Mouse (Mus musculus) lung, adult 18-20 months (tissue): ENCODE results near the gene Gm3055.
"Not testable (repeated sequence)": the region's sequence is repeated elsewhere in the genome, so short reads cannot be mapped to it uniquely, and the experiment has no call there.

ENCODE experiments used
- DNase-seq, 2 experiments: peaks; one replicate each; pipeline ENCODE4 v3.0.0; 2022; ENCODE audit warnings: mixed read lengths in 2 of 2

The Gm3055 gene

GRCm38 (mm10) chr10:81770506-81771403 lies at the start of gene Gm3055:
Gene Gm3055 (minus strand): TSS chr10:81771161.
- not testable (repeated sequence) for DNase-seq

GRCm38 (mm10) chr10:81811899-81812298 lies 40.9 kb upstream of the Gm3055 start, which contains the start of gene Gm4767:
Gene Gm4767 (plus strand): TSS chr10:81812186.
- DNase-seq: peak; percentile 1 to 5

DNA sequence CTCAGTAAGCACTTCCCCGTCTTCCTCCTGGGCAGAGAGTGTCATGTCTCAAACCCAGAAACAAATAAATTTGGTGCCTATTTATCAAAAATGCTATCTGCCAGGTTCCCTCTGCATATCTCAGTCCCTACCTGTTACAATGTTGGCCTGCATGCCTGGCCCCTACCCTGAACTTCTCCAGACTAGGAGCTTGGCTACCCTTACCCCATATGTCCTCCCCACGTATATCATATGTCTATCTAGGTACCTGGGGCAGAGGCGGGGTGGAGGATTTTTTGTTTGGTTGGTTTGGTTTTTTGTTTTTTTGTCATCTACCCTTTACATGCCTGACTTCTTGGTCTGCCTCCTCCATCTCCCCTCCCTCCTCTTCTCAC lies 430 bp upstream of the Gm3055 start:
- DNase-seq: not testable (repeated sequence)

- not testable (repeated sequence) for DNase-seq
These were observed 66.2 kb downstream of the Gm3055 start, which contains the start of gene Zfp433 for GRCm38 (mm10) chr10:81704531-81705301. Gene Zfp433 (plus strand): TSS chr10:81704825.
